Mouse (Mus musculus): ENCODE measurements around the gene Pla2g10.
"Not testable (repeated sequence)": the region's sequence is repeated elsewhere in the genome, so short reads cannot be mapped to it uniquely, and the experiment has no call there.

DNA sequence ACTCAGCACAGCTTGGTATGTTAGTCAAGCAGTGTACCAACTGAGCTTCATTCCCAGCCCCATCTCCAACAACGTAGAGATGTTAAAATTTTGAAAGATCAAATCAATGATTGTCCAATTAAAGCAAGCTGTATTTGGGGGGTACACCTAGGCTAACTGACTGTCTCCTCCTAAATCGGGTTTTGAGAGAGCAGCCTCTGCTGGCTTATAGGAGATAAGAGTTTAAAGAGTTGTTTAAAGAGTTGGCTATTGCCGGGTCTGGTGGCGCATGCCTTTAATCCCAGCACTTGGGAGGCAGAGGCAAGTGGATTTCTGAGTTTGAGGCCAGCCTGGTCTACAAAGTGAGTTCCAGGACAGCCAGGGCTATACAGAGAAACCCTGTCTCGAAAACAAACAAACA, 59.9 kb downstream of the Pla2g10 start:
- not testable (repeated sequence) for TF ChIP-seq POLR2A (IDR thresholded peaks at IDR 0.05; ENCODE audit: borderline replicate concordance, extremely low read depth, insufficient read depth, insufficient read length, poor library complexity, severe bottlenecking); CTCF (IDR thresholded peaks at IDR 0.05; ENCODE audit: borderline replicate concordance, extremely low read depth, insufficient read depth, insufficient read length)
